Mouse (Mus musculus): ENCODE data around the gene Rnaseh1. TPM values are rescaled to one million over a fixed set of nuclear protein-coding genes. Genes with fewer than 3 reads are reported as not detected.

The Rnaseh1 gene
- 10 to 100 TPM; 21.7 to 32.7 (median 28.9) TPM for polyA plus RNA-seq (2017; shearing (Covaris generic))

DNA sequence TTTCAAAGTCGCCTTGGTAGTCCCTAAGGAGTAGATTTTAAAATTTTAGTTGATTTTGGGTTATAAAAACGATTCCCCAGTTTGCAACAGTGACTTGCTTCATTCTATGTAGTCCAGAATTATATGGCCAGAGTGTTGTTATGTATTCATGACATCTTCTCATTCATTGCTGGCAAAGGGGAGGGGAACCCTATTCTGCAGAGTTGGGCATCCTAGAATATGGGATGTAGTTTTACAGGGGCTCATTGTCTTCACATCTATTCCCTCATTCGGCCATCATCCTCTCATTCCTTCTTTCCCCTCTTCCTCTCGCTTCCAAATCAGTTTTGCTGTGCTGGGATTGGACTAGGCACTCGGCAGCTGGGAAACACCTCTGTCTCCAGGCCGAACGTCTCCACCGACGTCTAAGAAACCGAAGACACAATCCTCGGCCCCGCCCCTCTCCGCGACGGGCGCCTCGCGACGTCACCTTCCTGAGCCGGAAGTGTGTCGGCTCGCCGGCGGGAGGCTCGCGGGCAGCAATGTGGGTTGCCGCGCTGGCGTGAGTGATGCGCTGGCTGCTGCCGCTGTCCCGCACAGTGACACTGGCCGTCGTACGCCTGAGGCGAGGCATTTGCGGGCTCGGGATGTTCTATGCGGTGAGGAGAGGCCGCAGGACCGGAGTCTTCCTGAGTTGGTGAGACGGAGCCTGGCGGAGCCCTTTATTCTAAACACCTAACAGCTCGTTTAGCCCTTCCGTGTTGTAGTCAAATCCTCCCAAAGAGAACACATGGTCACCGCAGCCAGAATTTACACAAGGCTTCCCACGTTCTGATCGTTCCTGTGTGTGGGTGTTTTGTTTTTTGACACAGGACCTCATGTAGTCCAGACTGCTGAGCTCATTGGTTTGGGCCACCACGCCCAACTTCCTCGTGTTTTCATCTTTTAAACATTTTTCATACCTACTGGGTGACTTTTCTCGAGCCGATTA, at the start of gene Rnaseh1:
TSS of gene Rnaseh1 (plus strand) at position 462 of the 970 bp plus-strand sequence.
- peak; percentile 98 for ATAC-seq

DNA sequence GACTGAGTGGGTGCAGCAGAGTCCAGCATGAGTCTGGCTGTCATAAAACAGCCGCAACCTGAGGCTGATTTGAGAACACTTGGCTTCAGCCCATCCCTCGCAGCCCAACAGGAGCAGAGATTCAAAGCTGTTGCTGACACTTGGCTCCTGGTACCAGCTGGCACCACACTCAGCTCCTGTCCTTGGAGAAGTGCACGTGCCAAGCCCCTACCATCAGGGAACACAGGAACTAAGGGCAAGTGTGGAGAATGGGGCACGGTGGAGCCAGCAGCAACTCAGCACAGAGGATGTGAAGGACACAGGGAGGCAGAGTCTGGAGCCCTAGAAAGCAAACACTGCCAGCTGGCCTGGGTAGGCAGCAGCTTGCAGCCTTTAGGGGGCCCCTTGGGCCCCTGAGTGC, 47.1 kb upstream of the Rnaseh1 start:
- ATAC-seq: no peak

DNA sequence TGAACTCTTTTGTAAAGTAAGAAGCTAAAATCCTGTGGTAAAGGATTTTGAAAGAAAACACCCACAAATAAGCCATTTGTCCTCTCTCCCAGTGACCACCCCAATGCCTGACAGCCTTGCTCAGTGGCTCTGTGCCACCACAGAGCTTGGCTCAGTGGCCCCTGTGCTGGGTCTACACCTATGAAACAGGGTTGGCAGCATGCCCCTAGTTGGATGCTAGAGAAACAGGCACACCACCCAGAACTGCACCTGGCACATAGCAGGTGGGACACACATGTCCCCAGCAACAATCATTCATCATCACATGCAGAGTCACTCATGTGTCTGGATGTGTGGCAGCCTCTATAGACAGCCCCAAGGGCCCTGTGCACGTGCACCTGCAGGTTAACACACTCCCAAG, 45.9 kb upstream of the Rnaseh1 start:
- ATAC-seq: no peak

DNA sequence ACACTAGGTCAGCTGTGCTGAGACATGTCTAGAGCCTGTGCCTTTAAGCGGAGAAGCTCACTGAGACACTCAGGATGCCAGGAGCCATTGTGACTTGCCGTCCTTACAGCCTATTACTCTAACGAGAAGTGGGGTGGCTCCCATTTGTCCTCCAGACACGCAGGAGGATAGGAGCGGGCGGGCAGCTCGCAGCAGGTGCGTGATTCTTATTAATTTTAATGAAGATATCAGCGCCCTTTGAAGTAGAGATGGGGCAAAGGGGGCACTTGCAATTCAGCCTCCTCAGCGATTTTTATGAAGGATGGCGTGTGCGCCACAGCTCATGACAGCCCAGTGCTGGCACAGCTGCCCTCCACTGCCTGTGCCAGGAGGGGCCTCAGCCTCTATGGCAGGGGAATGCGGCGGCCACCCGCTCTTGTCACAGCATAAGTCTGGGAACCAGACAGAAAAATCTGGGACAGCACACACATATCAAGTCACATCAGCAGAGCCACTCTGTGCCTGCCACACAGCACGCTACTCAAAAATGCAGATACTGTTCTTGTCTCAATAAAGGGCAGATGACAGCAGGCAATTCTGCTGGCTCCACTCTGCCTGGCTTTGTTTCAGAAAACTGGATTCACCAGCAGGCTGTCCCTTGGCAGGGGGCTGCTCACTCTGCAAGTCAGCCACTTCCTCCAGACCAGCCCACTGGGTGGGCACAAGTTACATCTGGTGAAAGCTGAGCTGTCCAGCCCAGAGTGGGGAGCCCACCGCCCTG, 41.7 kb upstream of the Rnaseh1 start:
- ATAC-seq: no peak

DNA sequence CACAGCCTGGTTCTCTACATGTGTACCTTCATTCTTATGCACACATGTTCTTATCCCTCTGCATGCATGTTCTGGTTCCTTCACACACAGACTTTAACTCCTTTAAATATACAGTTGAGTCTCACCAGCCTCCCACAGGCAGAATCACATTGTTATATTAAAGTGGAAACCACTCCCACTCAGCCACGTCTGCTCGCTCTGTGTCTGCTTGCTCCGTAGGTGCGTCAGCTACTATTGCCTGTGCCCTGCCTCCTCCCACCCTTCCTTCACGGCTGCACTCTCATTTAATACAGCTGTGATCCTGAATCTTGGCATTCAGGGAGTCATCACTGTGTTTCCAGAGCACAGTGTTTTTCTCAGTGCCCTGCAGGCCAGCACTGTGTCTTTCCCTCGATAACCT, 37.0 kb upstream of the Rnaseh1 start:
- ATAC-seq: no peak

DNA sequence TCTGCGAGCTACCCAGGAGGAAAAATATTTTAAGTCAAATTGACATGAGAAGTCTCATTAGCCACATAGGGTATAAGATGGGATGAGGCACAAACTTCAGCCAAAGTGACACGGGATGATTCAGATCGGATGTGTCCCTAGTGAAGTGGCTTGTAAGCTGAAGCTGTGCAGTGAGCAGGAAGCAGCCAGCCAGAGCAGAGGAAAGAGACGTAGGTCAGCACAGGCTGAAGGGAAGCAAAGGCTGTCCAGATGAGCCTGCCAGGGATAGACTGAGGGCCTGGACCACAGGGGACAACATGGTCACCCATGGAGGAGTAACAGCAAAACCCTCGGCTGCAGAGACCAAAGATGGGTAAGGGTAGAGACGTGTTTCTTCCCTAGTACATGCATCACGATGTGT, 35.0 kb upstream of the Rnaseh1 start:
- ATAC-seq: no peak

DNA sequence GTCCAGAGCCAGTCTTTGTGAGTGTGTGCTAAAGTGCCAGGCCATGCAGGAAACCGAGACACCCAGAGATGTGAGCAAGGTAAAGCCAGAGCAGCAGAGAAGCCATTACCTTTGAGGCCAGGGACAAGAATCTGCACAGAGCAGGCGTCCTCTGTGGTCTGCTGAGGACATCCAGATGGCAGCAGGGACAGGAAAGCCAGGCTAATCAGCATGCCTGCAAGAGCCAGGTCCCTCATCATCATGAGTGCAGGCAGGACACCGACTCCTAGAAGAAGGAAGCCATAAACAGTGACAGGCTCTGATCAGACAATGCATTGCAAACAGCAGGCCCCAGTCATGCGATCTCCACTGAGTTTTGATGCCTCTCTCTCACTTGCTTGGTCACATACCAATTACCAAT, 32.1 kb upstream of the Rnaseh1 start:
- no peak for ATAC-seq

DNA sequence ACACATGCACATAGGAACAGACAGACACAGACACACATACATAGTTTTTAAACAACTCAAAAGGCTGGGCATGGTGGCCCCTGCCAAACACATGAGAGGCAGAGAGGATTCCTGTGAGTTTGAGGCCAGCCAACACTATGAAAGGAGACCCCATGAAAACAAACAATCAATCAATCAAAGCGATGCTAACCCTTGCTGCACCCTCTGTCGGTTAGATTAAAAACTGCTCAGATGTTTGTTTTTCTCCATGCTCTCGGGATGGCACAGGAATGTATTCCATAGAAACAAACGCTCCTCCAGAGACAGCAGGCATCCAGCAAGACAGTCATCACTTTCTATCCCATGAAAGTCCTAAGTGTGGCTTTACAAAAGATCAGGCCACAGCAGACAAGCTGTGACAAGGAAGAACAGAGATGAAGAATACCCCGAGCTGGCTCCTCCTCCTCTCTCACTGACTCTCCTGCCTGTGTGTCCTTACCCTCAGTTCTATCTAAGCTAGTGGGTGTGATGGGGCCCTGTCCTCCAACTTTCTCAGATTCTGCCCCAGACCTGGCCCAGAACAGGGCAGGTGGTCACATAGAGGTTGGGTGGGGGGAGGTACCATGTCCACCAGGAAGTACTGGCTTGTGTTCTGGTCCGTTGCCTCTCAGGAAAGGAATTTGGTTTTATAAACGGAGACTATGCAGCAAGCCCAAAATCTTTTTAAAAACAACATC, 27.8 kb upstream of the Rnaseh1 start:
- ATAC-seq: no peak

DNA sequence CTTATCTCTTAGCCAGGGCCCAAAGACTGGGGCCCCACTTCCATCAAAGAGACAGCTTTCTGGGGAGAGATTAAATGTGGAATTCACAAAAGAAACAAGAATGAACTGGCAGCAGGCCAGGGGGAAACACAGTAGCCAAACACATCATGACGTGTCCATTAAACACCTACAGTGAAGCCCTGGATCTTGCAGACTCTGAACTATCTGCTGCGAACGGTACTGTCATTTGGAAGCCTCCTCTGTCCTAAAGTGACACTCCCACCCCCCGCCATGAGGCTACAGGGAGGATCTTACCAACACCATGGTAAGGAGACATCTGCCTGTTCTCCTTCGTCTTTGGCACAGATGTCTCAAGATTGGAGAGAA, 27.3 kb upstream of the Rnaseh1 start:
- no peak for ATAC-seq

DNA sequence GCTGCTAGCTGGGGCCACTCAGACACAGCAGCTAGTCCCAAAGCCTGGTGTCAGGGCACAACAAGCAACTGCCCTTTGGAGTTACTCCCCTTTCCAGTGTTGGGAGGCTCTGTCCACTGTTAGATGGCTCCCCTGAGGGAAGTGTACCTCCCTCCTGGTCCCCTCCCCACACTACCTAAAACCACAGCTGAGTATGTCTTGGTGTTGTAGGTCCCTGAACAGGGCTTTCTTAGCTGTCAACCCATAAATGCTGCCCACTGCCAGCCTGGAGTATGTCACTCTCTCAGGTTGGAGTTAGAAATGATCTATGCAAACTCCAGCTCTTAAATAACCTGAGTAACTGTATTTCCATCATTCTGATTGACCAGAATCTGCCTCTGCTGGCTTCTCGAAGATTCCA, 26.8 kb upstream of the Rnaseh1 start:
- no peak for ATAC-seq

DNA sequence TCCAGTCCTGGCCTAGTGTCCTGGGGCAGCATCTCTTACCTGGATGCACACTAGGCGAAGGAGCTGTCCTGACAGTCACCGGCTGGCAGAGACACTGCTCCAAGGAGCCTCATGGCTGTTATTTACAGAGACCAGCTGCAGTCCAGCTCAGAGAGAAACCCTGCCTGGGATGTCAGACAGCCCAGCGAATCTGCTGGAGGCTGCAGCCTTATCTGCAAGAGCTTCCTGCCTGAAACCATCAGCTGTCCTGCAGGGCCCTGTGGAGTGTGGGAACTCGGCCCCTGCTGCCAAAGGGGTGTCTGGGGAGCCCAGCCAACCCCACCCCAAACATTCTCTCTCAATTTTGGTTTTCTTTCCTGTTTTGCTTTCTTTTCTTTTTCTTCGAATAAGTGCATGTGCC, 26.2 kb upstream of the Rnaseh1 start, which contains the start of gene Colec11:
TSS of gene Colec11 (minus strand) at position 183 of the 400 bp plus-strand sequence.
- no peak for ATAC-seq

DNA sequence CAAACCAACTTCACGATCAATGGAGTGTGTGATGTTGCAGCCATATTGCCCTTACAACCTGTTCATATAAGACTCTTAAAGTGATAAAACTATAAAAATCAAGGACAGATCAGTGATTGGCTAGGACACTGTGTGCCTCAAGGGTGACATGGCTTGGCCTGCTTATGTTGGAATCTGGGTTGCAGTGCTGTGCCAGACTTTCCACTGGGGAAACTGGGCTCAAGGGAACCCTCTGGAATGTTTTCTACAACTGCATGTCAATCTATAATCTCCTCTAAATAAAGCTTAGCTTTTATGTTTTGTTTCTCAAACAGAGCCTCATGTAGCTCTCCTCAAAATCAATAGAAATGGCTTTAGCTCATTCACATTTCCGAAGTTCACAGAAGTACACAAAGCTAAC, 25.2 kb upstream of the Rnaseh1 start:
- no peak for ATAC-seq

DNA sequence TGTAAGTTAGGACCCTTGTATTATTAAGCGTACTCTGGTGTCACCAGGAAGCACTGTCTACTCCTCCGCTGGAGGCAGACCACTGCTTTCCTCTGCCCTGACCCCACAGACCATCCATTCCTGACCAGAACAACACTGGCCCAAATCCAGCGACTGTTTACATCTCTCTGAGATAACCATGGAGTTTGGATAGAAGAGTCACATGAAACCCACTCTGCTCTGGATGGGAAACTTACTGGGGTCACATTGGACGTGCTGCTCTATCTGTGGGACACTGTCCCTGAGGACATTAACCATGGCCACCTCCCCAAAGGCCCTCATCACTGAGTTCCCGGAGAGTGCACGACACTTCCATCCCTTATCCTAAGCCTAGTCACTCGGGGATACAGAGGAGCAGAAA, 24.0 kb upstream of the Rnaseh1 start:
- no peak for ATAC-seq

DNA sequence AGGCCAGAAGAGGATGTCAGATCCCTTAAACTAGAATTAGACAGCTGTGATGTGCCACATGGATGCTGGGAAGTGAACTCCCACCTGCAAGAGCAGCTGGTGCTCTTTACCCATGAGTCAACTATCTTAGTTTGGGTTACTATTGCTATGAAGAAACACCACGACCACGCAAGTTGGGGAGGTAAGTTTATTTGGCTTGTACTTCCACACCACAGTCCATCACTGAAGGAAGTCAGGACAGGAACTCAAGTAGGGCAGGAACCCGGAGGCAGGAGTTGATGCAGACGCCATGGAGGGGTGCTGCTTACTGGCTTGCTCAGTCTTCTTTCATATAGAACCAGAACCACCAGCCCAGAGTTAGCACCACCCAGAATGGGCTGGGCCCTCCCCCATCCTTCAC, 22.3 kb upstream of the Rnaseh1 start:
- ATAC-seq: no peak

DNA sequence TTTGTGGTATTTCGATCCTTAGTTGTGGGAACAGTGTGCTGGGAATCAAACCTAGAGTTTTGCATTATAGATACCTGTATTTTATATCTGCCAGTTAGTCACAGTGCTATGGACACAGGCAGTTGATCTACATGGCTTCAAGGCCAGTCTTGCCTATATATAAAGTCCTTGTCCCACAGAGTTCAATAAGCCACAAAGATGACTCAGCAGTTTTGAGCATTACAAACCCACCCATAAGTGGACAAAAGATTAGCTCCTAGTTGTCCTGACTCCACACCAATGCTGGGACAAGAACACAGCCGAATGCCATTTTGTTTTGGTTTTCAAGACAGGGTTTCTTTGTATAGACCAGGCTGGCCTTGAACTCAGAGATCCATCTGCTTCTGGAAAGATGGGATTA, 21.0 kb upstream of the Rnaseh1 start:
- no peak for ATAC-seq

DNA sequence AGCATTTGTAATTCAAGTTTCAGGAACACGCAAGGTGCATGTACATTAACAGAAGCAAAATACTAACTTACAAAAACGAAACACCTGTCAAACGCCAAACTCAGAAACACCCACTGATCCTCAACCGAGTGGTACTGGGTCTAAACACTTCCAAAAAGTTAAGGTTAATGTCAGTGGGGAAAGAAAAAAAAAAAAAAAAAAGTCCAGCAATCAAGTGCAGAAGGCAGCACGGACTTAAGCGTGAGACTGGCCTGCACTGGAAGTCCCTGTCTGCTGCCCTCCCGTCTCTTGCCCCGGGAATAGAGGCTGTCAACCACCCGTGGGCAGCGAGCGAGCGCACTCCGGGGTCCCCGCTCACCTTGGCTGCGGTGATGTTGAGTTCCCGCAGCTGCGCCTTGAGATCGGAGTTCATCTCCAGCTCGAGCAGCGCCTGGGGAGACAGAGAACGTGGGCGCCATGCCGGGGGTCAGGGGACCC, 14.3 kb upstream of the Rnaseh1 start:
- ATAC-seq: peak; percentile 5

DNA sequence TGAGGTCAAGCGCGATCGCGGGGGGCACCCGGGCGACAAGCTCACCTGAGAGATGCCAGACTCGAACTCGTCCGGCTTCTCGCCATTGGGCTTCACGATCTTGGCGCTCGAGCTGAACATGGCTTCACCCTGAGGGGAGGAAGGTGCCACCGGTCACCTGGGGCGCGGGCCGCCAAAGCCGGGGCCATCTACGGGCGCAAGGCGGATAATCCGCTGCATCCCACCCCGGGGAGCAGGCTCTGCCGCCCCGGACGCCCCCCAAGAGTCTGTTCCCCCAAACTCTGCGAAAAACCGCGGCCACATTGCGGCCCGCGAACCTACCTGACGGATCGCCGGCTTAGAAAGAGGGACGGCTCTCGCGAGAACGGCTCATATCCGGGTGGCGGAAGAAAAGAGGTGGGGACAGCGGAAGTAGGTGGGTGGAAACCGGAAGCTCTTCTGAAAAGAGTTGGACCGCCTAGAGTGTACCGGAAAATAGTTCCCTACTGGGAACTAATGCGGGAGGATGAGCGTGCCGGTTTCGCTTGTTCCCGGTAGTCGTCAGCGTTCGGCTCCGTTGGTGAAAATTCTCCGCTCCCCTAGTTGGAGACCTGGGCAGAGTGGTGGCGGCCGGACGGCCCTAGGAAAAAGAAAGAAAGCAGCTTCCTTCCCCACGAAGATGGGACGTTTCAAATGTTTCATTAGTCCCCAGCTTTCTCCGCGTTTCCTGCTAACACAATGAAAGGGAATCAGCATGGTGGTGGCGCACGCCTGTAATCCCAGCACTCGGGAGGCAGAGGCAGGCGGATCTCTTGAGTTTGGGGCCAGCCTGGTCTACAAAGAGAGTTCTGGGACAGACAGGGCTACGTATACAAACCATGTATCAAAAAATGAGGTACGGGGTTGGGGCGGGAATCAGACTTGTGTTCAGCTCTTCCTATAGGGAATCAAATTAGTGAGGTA, 13.6 kb upstream of the Rnaseh1 start, which contains the start of gene Rps7:
TSS of gene Rps7 (minus strand) at position 419 of the 942 bp plus-strand sequence.
- peak; percentile 98 for ATAC-seq

DNA sequence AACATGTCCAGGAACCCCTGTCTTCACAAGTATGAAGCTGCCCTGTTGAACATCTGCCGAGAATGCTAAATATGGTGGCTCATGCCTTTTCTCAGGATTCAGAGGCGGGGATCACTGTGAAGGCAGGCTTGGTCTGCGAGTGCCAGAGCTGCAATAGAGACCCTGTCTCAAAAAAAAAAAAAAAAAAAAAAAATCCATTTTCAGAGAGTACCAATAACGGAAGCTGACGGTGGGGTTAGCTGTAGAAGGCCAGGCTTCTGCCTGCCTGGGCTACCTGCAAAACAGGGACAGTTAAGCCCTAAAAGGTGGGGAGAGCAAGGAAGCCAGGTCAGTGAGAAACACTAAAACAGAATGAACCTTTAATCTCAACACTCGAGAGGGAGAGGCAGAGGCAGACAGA, 12.9 kb upstream of the Rnaseh1 start:
- no peak for ATAC-seq

DNA sequence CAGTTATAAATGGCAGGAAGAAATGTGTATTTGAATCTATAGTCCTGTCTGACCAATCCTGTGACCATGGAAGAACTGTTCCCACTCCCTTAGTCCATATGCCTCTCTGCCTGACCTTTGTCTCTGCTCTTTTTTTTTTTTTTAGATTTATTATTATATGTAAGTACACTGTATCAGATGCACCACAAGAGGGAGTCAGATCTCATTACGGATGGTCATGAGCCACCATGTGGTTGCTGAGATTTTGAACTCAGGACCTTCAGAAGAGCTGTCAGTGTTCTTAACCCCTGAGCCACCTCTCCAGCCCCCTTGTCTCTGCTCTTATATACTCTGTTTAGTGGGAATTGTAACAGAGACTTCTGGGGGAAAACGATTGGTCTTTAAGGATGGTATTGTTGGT, 10.6 kb upstream of the Rnaseh1 start:
- ATAC-seq: no peak

DNA sequence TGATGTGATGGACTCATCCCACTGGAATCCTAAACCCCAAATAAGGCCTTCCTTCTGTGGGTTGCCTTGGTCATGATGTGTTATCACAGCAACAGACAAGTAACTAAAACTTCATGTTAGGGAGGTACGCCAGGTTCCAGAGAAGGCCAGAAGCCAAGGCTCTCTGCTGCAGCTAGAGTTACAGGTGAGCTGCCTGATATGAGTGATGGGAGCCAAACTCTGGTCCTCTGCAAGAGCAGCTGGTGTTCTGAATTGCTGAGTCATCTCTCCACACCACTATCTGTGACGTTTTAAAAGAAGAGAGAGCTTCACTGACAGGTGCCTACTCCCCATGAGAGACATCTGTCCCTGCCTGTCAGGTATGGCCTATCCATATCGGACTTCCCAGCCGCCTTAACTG, 13.2 kb downstream of the Rnaseh1 start:
- no peak for ATAC-seq

DNA sequence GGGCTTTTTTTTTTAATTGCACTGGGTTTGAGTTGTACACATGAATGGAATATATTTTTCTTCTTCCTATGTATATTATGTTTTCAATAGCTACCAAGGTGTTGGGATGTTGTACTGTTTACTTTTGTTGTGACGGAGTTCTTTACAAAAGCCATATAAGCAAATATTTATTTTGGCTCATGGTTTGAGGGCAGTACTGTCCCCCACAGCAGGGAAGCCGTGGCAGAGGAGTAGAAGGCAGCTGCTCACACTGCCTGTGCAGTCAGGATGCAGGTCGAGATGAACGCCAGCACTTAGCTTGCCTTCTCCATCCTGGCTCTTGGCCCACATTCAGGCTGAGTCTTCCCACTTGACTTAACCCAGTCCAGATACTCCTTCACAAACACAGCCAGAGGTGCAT, 17.3 kb downstream of the Rnaseh1 start:
- no peak for ATAC-seq

DNA sequence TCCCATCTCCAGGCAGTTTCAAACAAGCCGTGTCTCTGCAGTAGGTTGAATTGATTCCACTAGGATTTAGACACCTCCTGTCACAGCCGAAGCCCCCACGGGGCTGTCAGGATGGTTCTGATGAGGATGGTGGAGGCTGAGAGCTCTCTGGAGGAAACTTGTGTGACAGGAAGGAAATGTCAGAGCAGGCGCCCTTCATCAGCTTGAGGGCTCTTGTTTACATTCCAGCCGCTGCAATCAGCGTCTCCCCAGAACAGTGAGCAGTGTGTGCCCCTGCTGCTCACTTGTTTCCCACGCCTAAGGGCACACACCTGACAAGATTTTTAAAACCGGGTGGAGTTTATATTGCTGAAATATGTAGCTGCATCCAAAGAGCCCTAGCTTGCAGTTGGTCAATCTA, 17.9 kb downstream of the Rnaseh1 start:
- no peak for ATAC-seq

Measured in inflammation-experienced regulatory T-cells, adult 6 months (primary cell).